Mouse (Mus musculus) adrenal gland, adult 10 weeks (tissue): ENCODE measurements around the gene Prrx2. TPM values are rescaled to one million over a fixed set of nuclear protein-coding genes. Genes with fewer than 3 reads are reported as not detected.

Experiments used
- polyA plus RNA-seq: library from polyadenylated mRNA; stranded (reverse); fragments of 350-450 nt; fragmentation: Illumina TruSeq; extraction: RNeasy Lipid Tissue Mini Kit (QIAGEN cat#74804); gene quantifications from one replicate; pipeline ENCODE4 v1.2.3, GENCODE M21; 2014; ENCODE audit warnings: low read depth, low replicate concordance

The Prrx2 gene
- polyA plus RNA-seq, result not detected

GRCm38 (mm10) chr2:30834373-30835022 lies at the start of gene Prrx2:
Prrx2 (plus strand) TSS chr2:30834972.

DNA sequence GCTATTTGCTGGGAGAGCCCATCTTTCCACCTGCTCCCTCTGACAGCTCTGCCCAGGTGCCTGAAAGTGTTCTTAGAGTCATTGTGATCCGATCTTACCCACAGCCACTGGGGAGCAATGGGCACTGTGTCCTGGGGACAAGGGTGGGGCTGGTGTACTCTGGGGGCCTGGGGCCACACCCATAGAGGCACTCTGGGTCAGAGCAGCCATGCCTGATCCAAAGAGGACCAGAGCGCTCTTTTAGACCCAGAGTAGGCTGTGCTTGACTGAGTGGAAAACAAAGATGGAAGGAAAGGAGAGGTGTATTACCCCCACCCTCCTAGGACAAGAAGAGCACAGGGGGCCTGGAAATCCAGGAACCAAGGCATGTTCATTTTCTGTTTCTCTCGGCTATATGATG lies 31.2 kb upstream of the Prrx2 start, which contains the start of gene 1700001O22Rik:
Gene 1700001O22Rik (minus strand): TSS at position 58 of the 400 bp plus-strand sequence.

GRCm38 (mm10) chr2:30807648-30808295 lies 27.0 kb upstream of the Prrx2 start, which contains the start of gene Ntmt1:
Ntmt1 (plus strand) TSS chr2:30807826.

GRCm38 (mm10) chr2:30830283-30830795 lies 4.4 kb upstream of the Prrx2 start, which contains the start of gene Asb6:
Asb6 (minus strand) TSS chr2:30830333.

GRCm38 (mm10) chr2:30929483-30930045 lies 94.8 kb downstream of the Prrx2 start, which contains the start of gene Ptges:
Ptges (minus strand) TSS chr2:30929863.

Other genes starting within 250 kb of the Prrx2 start
- gene Cstad, start 239.9 kb upstream of the Prrx2 start, polyA plus RNA-seq, result 0.82 TPM
- gene 1700001O22Rik, start 31.3 kb upstream of the Prrx2 start, polyA plus RNA-seq, result not detected
- not detected for gene Ntmt1, start 27.1 kb upstream of the Prrx2 start, polyA plus RNA-seq
- 0.29 TPM for gene Asb6, start 4.6 kb upstream of the Prrx2 start, polyA plus RNA-seq
- gene Ptges, start 94.9 kb downstream of the Prrx2 start, polyA plus RNA-seq, result 6.1 TPM
- 32.7 TPM for gene Tor1b, start 118.0 kb downstream of the Prrx2 start, polyA plus RNA-seq
- gene Tor1a, start 133.0 kb downstream of the Prrx2 start, polyA plus RNA-seq, result 5.8 TPM
- 19.6 TPM for gene BC005624, start 147.2 kb downstream of the Prrx2 start, polyA plus RNA-seq
- gene Usp20, start 147.3 kb downstream of the Prrx2 start, polyA plus RNA-seq, result 0.76 TPM